ENCODE assay signal across 8 mouse cellular contexts in genomic region chr8:105938306-105938669, GRCm38 (mm10). TPM values are rescaled to one million over a fixed set of nuclear protein-coding genes. Genes with fewer than 3 reads are reported as not detected.
DNase-seq lines count a peak whose midpoint lies in the region; ATAC-seq lines count a peak whose summit lies in the region.

Gene Psmb10 (minus strand): TSS chr8:105938444.

- H3K27me3 ChIP-seq in heart, embryonic 10.5 days (ENCODE audit: insufficient read depth, poor library complexity, severe bottlenecking) = no peaks in the 10 kb centered on the region
- H3K27me3 ChIP-seq in kidney, embryonic 16.5 days (ENCODE audit: insufficient read depth, low read length) = no peaks in the 10 kb centered on the region
- no peaks in the 10 kb centered on the region for H3K27me3 ChIP-seq in liver, embryonic 16.5 days (ENCODE audit: control insufficient read depth, insufficient read depth, low read depth, low read length)

- peak within 1 kb of the TSS; percentile 82 for H3K9ac ChIP-seq in kidney, embryonic 16.5 days (replicated peaks; ENCODE audit: low read length)
- H3K9ac ChIP-seq in liver, embryonic 16.5 days (ENCODE audit: low read depth, low read length) = peak within 1 kb of the TSS; percentile 83

- no peaks in the 10 kb centered on the region for H3K9me3 ChIP-seq in heart, embryonic 10.5 days
- no peaks in the 10 kb centered on the region for H3K9me3 ChIP-seq in kidney, embryonic 16.5 days (ENCODE audit: low read length)
- H3K9me3 ChIP-seq in liver, embryonic 16.5 days (replicated peaks; ENCODE audit: control insufficient read depth, low read length) = no peaks in the 10 kb centered on the region

- no peak for ATAC-seq in kidney, embryonic 16.5 days (ENCODE audit: low FRiP score, low TSS enrichment)
- no peak for ATAC-seq in liver, embryonic 16.5 days (ENCODE audit: low read depth)

- peak within 1 kb of the TSS; percentile 67 for H3K4me3 ChIP-seq in heart, embryonic 10.5 days
- peak within 1 kb of the TSS; percentile 67 for H3K4me3 ChIP-seq in kidney, embryonic 16.5 days (ENCODE audit: low read length)
- H3K4me3 ChIP-seq in liver, embryonic 16.5 days (ENCODE audit: low read depth, low read length) = peak within 1 kb of the TSS; percentile 77

- peak within 1 kb of the TSS; percentile 89 for H3K27ac ChIP-seq in heart, embryonic 10.5 days
- peak within 1 kb of the TSS; percentile 89 for H3K27ac ChIP-seq in kidney, embryonic 16.5 days (ENCODE audit: low read length)
- H3K27ac ChIP-seq in liver, embryonic 16.5 days (ENCODE audit: low read length) = peak within 1 kb of the TSS; percentile 81

- H3K4me2 ChIP-seq in kidney, embryonic 16.5 days (replicated peaks; ENCODE audit: low read depth, low read length) = peak within 1 kb of the TSS; percentile 95
- H3K4me2 ChIP-seq in liver, embryonic 16.5 days (ENCODE audit: low read depth, low read length) = peak within 1 kb of the TSS; percentile 95

- DNase-seq in right cerebral cortex, adult 2 months (ENCODE audit: low spot score in 2 of 2) = peak; percentile 26 to 44
- DNase-seq in right cerebral cortex, postnatal 14 days = no peak
- peak; percentile 68 for DNase-seq in c-Kit-positive CD71-positive TER-119-positive erythroid progenitor cells, embryonic 14.5 days (ENCODE audit: low spot score)
- DNase-seq in heart, embryonic 10.5 days (ENCODE audit: low spot score) = no peak
- DNase-seq in retina, postnatal 1 day = peak; percentile 26
- DNase-seq in urinary bladder, postnatal 14 days (ENCODE audit: low spot score) = no peak

- WGBS in heart, embryonic 10.5 days = 22% methylated on average over 4 of the region's 4 CpGs
- WGBS in kidney, embryonic 16.5 days = 15% methylated on average over 4 of the region's 4 CpGs
- WGBS in liver, embryonic 16.5 days (ENCODE audit: insufficient replicate concordance) = 7% methylated on average over 4 of the region's 4 CpGs

- H3K4me1 ChIP-seq in heart, embryonic 10.5 days = peaks cover 29% of the 10 kb centered on the region
- H3K4me1 ChIP-seq in kidney, embryonic 16.5 days (ENCODE audit: insufficient read depth, low read length) = peaks cover 15% of the 10 kb centered on the region
- H3K4me1 ChIP-seq in liver, embryonic 16.5 days (ENCODE audit: control insufficient read depth, low read depth, low read length) = peaks cover 30% of the 10 kb centered on the region

- H3K36me3 ChIP-seq in heart, embryonic 10.5 days = peaks cover 35% of the 10 kb centered on the region
- H3K36me3 ChIP-seq in kidney, embryonic 16.5 days (ENCODE audit: insufficient read depth, low read length) = peaks cover 10% of the 10 kb centered on the region; the same call in 1 of the 2 replicates
- H3K36me3 ChIP-seq in liver, embryonic 16.5 days (ENCODE audit: control insufficient read depth, insufficient read depth) = no peaks in the 10 kb centered on the region

RNA-seq across cellular contexts. Expression of gene Psmb10, which starts in this region (rescaled TPM):
- 70.7 and 75.4 TPM in 2 replicates for polyA plus RNA-seq in heart, embryonic 10.5 days (2016; fragmentation: Nextera tagmentation; extraction: Ambion mirVana)
- polyA plus RNA-seq in kidney, embryonic 16.5 days (2015; fragmentation: Nextera tagmentation; extraction: Ambion mirVana) = 33.3 and 46.5 TPM in 2 replicates
- polyA plus RNA-seq in liver, embryonic 16.5 days (2015; fragmentation: Nextera tagmentation; extraction: Ambion mirVana) = 34.8 and 40.6 TPM in 2 replicates

Comparison
In these comparisons a context has a peak if more than half of its experiments do, and no peak if none do; other contexts are left out.
1. DNase-seq: peak in right cerebral cortex, adult 2 months (2 of 2), c-Kit-positive CD71-positive TER-119-positive erythroid progenitor cells, embryonic 14.5 days (single experiment) and retina, postnatal 1 day (single experiment); none in right cerebral cortex, postnatal 14 days (single experiment), heart, embryonic 10.5 days (single experiment) and urinary bladder, postnatal 14 days (single experiment).
2. Peak in every context shown above with its lines, with median percentiles within 50 percentile points of each other: H3K27ac ChIP-seq and H3K4me3 ChIP-seq.